Mouse (Mus musculus): Measurements from ENCODE around the gene Vgll4. TPM values are rescaled to one million over a fixed set of nuclear protein-coding genes. Genes with fewer than 3 reads are reported as not detected.
A peak's percentile ranks its signal among the peaks of the same experiment; 100 is the strongest.

Vgll4 gene
- polyA plus RNA-seq, 1 experiment from 2014 or later, result 76.0 TPM

DNA sequence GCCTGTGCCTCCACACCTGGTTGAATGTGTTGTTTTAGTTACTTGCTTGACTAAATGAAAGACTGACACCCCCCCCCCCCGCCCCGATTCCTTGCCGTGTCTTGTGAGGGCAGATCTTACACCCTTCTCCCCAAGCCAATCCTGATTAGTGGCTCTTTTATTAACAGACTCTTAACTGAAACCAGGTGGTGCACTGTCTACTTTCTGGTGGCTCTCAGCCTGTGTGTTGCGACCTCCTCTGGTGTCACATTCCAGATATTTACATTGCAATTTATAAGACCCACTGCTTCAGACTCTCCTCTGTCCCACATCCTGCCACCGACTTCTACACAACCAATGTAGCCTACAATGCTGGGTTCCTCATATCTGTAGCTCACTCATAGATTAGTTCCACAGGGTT, 27.7 kb upstream of the Vgll4 start:
- H3K4me1 ChIP-seq (replicated peaks), result 0 out of 2 replicates have a peak, but pooled peaks cover 10% of the 10 kb centered on the region
- H3K4me2 ChIP-seq (replicated peaks), result no peak overlapping the region
- H3K27ac ChIP-seq, result no peak overlapping the region
- H3K9ac ChIP-seq, result no peak overlapping the region
- H3K4me3 ChIP-seq (replicated peaks), result no peak overlapping the region
- no peaks in the 10 kb centered on the region for H3K36me3 ChIP-seq
- 63% methylated on average over 5 of the region's 5 CpGs for WGBS
- H3K9me3 ChIP-seq, result no peaks in the 10 kb centered on the region
- no peaks in the 10 kb centered on the region for H3K27me3 ChIP-seq (replicated peaks)
- ATAC-seq, result no peak

GRCm38 (mm10) chr6:114996910-114997309, 27.1 kb upstream of the Vgll4 start:
- no peaks in the 10 kb centered on the region for H3K9me3 ChIP-seq
- H3K36me3 ChIP-seq, result no peaks in the 10 kb centered on the region
- H3K27me3 ChIP-seq (replicated peaks), result no peaks in the 10 kb centered on the region
- no peak overlapping the region for H3K9ac ChIP-seq
- no peak overlapping the region for H3K4me2 ChIP-seq (replicated peaks)
- 53% methylated on average over 5 of the region's 5 CpGs for WGBS
- no peak overlapping the region for H3K27ac ChIP-seq
- no peak overlapping the region for H3K4me3 ChIP-seq (replicated peaks)
- peak; percentile 54 for ATAC-seq
- 0 out of 2 replicates have a peak, but pooled peaks cover 10% of the 10 kb centered on the region for H3K4me1 ChIP-seq (replicated peaks)

- Histone ChIP-seq H3K27ac (no peak overlapping the region), H3K36me3 (no peaks in the 10 kb centered on the region), H3K9me3 (no peaks in the 10 kb centered on the region), H3K9ac (no peak overlapping the region), H3K4me2 (replicated peaks) (no peak overlapping the region), H3K4me1 (replicated peaks) (0 out of 2 replicates have a peak, but pooled peaks cover 10% of the 10 kb centered on the region), H3K4me3 (replicated peaks) (no peak overlapping the region), H3K27me3 (replicated peaks) (no peaks in the 10 kb centered on the region)
- no peak for ATAC-seq
- 87% methylated on average over 5 of the region's 5 CpGs for WGBS
These were observed 24.3 kb upstream of the Vgll4 start for GRCm38 (mm10) chr6:114994079-114994478.

DNA sequence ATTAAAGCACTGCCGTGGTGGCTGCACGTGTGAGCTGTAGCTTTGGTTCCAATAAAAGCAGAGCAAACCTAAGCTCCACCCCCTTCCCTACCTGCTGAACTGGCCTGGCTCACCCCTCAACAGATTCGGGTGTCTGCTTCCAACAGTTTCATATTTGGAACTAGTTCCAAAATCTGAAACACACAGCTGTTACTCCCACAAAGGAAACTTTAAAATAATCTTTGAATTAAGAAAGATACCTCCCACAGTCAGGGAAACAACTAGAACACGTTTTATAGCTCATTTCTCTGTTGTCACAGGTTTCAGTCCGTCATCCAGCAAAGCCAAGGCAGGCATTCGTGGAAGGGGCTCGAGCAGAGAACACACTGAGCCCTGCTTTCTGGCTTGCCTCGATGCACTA, 23.9 kb upstream of the Vgll4 start:
- no peaks in the 10 kb centered on the region for H3K36me3 ChIP-seq
- no peak overlapping the region for H3K4me3 ChIP-seq (replicated peaks)
- H3K9ac ChIP-seq, result no peak overlapping the region
- no peak overlapping the region for H3K27ac ChIP-seq
- no peaks in the 10 kb centered on the region for H3K27me3 ChIP-seq (replicated peaks)
- WGBS, result 70% methylated on average over 8 of the region's 8 CpGs
- H3K9me3 ChIP-seq, result no peaks in the 10 kb centered on the region
- H3K4me2 ChIP-seq (replicated peaks), result no peak overlapping the region
- 0 out of 2 replicates have a peak, but pooled peaks cover 8% of the 10 kb centered on the region for H3K4me1 ChIP-seq (replicated peaks)
- ATAC-seq, result no peak

- 87% methylated on average over 4 of the region's 4 CpGs for WGBS
- Histone ChIP-seq H3K4me1 (replicated peaks) (0 out of 2 replicates have a peak, but pooled peaks cover 4% of the 10 kb centered on the region), H3K27me3 (replicated peaks) (no peaks in the 10 kb centered on the region), H3K9me3 (no peaks in the 10 kb centered on the region), H3K36me3 (no peaks in the 10 kb centered on the region), H3K27ac (no peak overlapping the region), H3K4me2 (replicated peaks) (no peak overlapping the region), H3K4me3 (replicated peaks) (no peak overlapping the region), H3K9ac (no peak overlapping the region)
- ATAC-seq, result no peak
These were observed 22.1 kb upstream of the Vgll4 start for GRCm38 (mm10) chr6:114991909-114992308.

- Histone ChIP-seq H3K27ac (peak overlapping the region; percentile 22; the same call in 1 of the 2 replicates), H3K4me3 (replicated peaks) (no peak overlapping the region), H3K36me3 (no peaks in the 10 kb centered on the region), H3K4me2 (replicated peaks) (no peak overlapping the region), H3K27me3 (replicated peaks) (no peaks in the 10 kb centered on the region), H3K9me3 (no peaks in the 10 kb centered on the region), H3K9ac (peak overlapping the region; percentile 8; the same call in 1 of the 2 replicates), H3K4me1 (replicated peaks) (no peaks in the 10 kb centered on the region)
- WGBS, result 53% methylated on average over 3 of the region's 3 CpGs
- peak; percentile 80 for ATAC-seq
These were observed 18.8 kb upstream of the Vgll4 start for GRCm38 (mm10) chr6:114988619-114988980.

GRCm38 (mm10) chr6:114987966-114988618, 18.3 kb upstream of the Vgll4 start:
- H3K9me3 ChIP-seq, result no peaks in the 10 kb centered on the region
- ATAC-seq, result peak; percentile 86
- H3K36me3 ChIP-seq, result no peaks in the 10 kb centered on the region
- H3K4me3 ChIP-seq (replicated peaks), result no peak overlapping the region
- no peak overlapping the region for H3K4me2 ChIP-seq (replicated peaks)
- H3K4me1 ChIP-seq (replicated peaks), result 0 out of 2 replicates have a peak, but pooled peaks cover under 1% of the 10 kb centered on the region
- H3K9ac ChIP-seq, result no peak overlapping the region
- WGBS, result 74% methylated on average over 6 of the region's 7 CpGs
- no peaks in the 10 kb centered on the region for H3K27me3 ChIP-seq (replicated peaks)
- no peak overlapping the region; the same call in 1 of the 2 replicates for H3K27ac ChIP-seq

GRCm38 (mm10) chr6:114982671-114983070, 12.9 kb upstream of the Vgll4 start:
- peak; percentile 70 for ATAC-seq
- H3K36me3 ChIP-seq, result no peaks in the 10 kb centered on the region
- no peaks in the 10 kb centered on the region for H3K27me3 ChIP-seq (replicated peaks)
- 52% methylated on average over 7 of the region's 7 CpGs for WGBS
- no peaks in the 10 kb centered on the region for H3K9me3 ChIP-seq
- H3K27ac ChIP-seq, result no peak overlapping the region
- no peak overlapping the region for H3K4me3 ChIP-seq (replicated peaks)
- H3K4me2 ChIP-seq (replicated peaks), result no peak overlapping the region
- H3K9ac ChIP-seq, result no peak overlapping the region
- 0 out of 2 replicates have a peak, but pooled peaks cover 7% of the 10 kb centered on the region for H3K4me1 ChIP-seq (replicated peaks)

DNA sequence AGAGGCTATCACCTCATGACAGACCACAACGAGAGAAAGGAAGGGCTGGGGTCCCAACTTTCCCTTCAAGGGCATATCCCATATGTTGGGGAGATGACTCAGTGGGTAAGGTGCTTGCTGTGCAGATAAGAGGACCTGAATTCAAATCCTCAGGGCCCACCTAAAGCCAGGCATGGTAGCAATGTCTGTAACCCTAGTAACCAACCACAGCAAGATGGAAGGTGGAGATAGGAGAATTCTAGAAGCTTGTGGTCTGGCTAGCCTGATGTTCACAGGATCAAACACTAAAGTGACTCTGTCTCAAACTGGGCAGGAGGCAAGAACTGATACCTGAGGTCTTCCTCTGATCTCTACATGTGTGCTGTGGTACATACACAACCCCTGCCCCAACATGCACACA, 9.9 kb upstream of the Vgll4 start:
- Histone ChIP-seq H3K27me3 (replicated peaks) (no peaks in the 10 kb centered on the region), H3K9ac (no peak overlapping the region), H3K36me3 (no peaks in the 10 kb centered on the region), H3K27ac (no peak overlapping the region), H3K4me3 (replicated peaks) (no peak overlapping the region), H3K4me1 (replicated peaks) (0 out of 2 replicates have a peak, but pooled peaks cover 7% of the 10 kb centered on the region), H3K4me2 (replicated peaks) (no peak overlapping the region), H3K9me3 (no peaks in the 10 kb centered on the region)
- ATAC-seq, result no peak
- WGBS, result 68% methylated on average over 1 of the region's 1 CpGs

DNA sequence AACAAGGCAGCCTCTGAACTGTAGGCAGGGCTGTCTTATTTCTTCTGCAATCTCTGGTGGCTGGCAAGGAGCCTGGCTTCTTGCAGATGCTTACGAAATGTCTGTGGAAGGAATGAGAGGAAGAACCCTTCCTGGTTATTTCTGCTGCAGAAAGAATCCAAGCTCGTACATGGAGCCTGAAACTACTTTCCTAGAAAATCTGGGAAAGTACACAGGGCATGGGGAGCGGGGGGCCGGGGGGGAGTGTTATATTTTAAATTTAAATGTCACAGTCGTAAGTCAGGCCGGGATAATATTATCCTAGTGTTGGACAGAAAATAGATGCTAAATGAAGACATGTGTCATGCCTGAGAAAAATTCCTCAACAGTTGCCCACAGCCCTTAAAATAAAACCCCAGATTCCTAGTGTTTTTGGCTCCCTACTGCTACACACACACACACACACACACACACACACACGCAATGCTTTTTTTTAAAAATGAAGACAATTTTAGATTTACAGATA, 7.2 kb upstream of the Vgll4 start:
- WGBS, result 69% methylated on average over 7 of the region's 7 CpGs
- H3K4me1 ChIP-seq (replicated peaks), result no peaks in the 10 kb centered on the region
- no peaks in the 10 kb centered on the region for H3K36me3 ChIP-seq
- no peak for ATAC-seq
- no peaks in the 10 kb centered on the region for H3K9me3 ChIP-seq
- H3K4me3 ChIP-seq (replicated peaks), result no peak overlapping the region
- H3K9ac ChIP-seq, result no peak overlapping the region
- no peak overlapping the region for H3K4me2 ChIP-seq (replicated peaks)
- H3K27me3 ChIP-seq (replicated peaks), result no peaks in the 10 kb centered on the region
- H3K27ac ChIP-seq, result no peak overlapping the region; the same call in 1 of the 2 replicates

- H3K27ac ChIP-seq, result no peak overlapping the region
- no peaks in the 10 kb centered on the region for H3K27me3 ChIP-seq (replicated peaks)
- no peak overlapping the region for H3K4me2 ChIP-seq (replicated peaks)
- H3K9ac ChIP-seq, result no peak overlapping the region
- H3K4me1 ChIP-seq (replicated peaks), result 0 out of 2 replicates have a peak, but pooled peaks cover 8% of the 10 kb centered on the region
- ATAC-seq, result no peak
- no peaks in the 10 kb centered on the region for H3K36me3 ChIP-seq
- H3K9me3 ChIP-seq, result no peaks in the 10 kb centered on the region
- no peak overlapping the region for H3K4me3 ChIP-seq (replicated peaks)
- WGBS, result 88% methylated on average over 1 of the region's 1 CpGs
These were observed 4.5 kb upstream of the Vgll4 start for GRCm38 (mm10) chr6:114974331-114974730.

- Histone ChIP-seq H3K4me2 (replicated peaks) (no peak overlapping the region), H3K27ac (no peak overlapping the region), H3K9me3 (no peaks in the 10 kb centered on the region), H3K9ac (no peak overlapping the region), H3K4me1 (replicated peaks) (0 out of 2 replicates have a peak, but pooled peaks cover 10% of the 10 kb centered on the region), H3K4me3 (replicated peaks) (no peak overlapping the region), H3K36me3 (no peaks in the 10 kb centered on the region), H3K27me3 (replicated peaks) (no peaks in the 10 kb centered on the region)
- WGBS, result 42% methylated on average over 1 of the region's 1 CpGs
- ATAC-seq, result no peak
These were observed 3.2 kb upstream of the Vgll4 start for GRCm38 (mm10) chr6:114972988-114973387.

GRCm38 (mm10) chr6:114970895-114971294, 1.1 kb upstream of the Vgll4 start:
- WGBS, result 75% methylated on average over 5 of the region's 5 CpGs
- H3K27ac ChIP-seq, result no peak overlapping the region

More at GRCm38 (mm10) chr6:114970895-114971294, 1.1 kb upstream of the Vgll4 start:
- 0 out of 2 replicates have a peak, but pooled peaks cover 10% of the 10 kb centered on the region for H3K4me1 ChIP-seq (replicated peaks)
- no peak overlapping the region for H3K4me2 ChIP-seq (replicated peaks)
- no peaks in the 10 kb centered on the region for H3K9me3 ChIP-seq
- no peak for ATAC-seq
- no peaks in the 10 kb centered on the region for H3K27me3 ChIP-seq (replicated peaks)
- H3K4me3 ChIP-seq (replicated peaks), result no peak overlapping the region
- no peak overlapping the region for H3K9ac ChIP-seq
- H3K36me3 ChIP-seq, result no peaks in the 10 kb centered on the region

All from intestine, embryonic 15.5 days (tissue).